Mouse (Mus musculus) heart, embryonic 11.5 days (tissue): ENCODE results near the gene Bub1b. TPM values are rescaled to one million over a fixed set of nuclear protein-coding genes. Genes with fewer than 3 reads are reported as not detected.
"Not testable (repeated sequence)": the region's sequence is repeated elsewhere in the genome, so short reads cannot be mapped to it uniquely, and the experiment has no call there.

ENCODE experiments used
- ATAC-seq: fragments of 200-750 bp; cut with Nextera tagmentation; replicated peaks from 2 replicates; pipeline ENCODE4 v1.8.0; 2017; ENCODE audit warnings: moderate library complexity; ENCODE audit not compliant: insufficient number of reproducible peaks, low FRiP score, low TSS enrichment
- H3K27ac ChIP-seq: fragments of 300-500 bp; sonication (generic); 2 replicates; pipeline ENCODE4 v1.5.1; 2014; ENCODE audit warnings: mild to moderate bottlenecking, low read depth, low read length
- H3K27me3 ChIP-seq: fragments of 300-500 bp; sonication (generic); 2 replicates; pipeline ENCODE4 v1.6.1; 2014; ENCODE audit warnings: mild to moderate bottlenecking, low read length, mixed read lengths; ENCODE audit not compliant: control insufficient read depth, insufficient read depth
- H3K36me3 ChIP-seq: fragments of 300-500 bp; sonication (generic); 2 replicates; pipeline ENCODE4 v1.6.1; 2014; ENCODE audit warnings: mild to moderate bottlenecking, low read length, moderate library complexity, mixed read lengths; ENCODE audit not compliant: control insufficient read depth, insufficient read depth
- H3K4me1 ChIP-seq: fragments of 300-500 bp; sonication (generic); 2 replicates; pipeline ENCODE4 v1.6.1; 2014; ENCODE audit warnings: low read length; ENCODE audit not compliant: control insufficient read depth, insufficient read depth
- H3K4me2 ChIP-seq: fragments of 300-500 bp; sonication (generic); 2 replicates; pipeline ENCODE4 v1.6.1; 2014; ENCODE audit warnings: mild to moderate bottlenecking, moderate library complexity
- H3K4me3 ChIP-seq: fragments of 300-500 bp; sonication (generic); 2 replicates; pipeline ENCODE4 v1.5.1; 2014; ENCODE audit warnings: low read depth, low read length
- H3K9ac ChIP-seq: fragments of 300-500 bp; sonication (generic); 2 replicates; pipeline ENCODE4 v1.6.1; 2014; ENCODE audit warnings: mild to moderate bottlenecking, low read depth, low read length, moderate library complexity
- H3K9me3 ChIP-seq: fragments of 300-500 bp; sonication (generic); replicated peaks from 2 replicates; pipeline ENCODE4 v1.6.1; 2016; ENCODE audit warnings: low read length; ENCODE audit not compliant: control insufficient read depth
- WGBS: fragments of 180-500 bp; shearing (Covaris S2); extraction: QIAGEN DNeasy Blood & Tissue Kit; methylation state at CpG from one replicate; pipeline ENCODE4 v1.1.7; 2014; ENCODE audit not compliant: insufficient replicate concordance; 5-methylcytosine and 5-hydroxymethylcytosine counted together
- polyA plus RNA-seq: library from polyadenylated mRNA; unstranded; fragments of >200 nt; fragmentation: Nextera tagmentation; extraction: Ambion mirVana; gene quantifications from 2 replicates; pipeline ENCODE4 v1.2.1, GENCODE M21; 2014

Bub1b gene
- 67.3 and 83.3 TPM in 2 replicates for polyA plus RNA-seq

GRCm38 (mm10) chr2:118597673-118598568 is at the start of gene Bub1b:
Gene Bub1b (plus strand): TSS chr2:118598211.
- Histone ChIP-seq H3K27me3 (no peaks in the 10 kb centered on the region), H3K4me2 (peak within 1 kb of the TSS; percentile 72), H3K9me3 (no peaks in the 10 kb centered on the region), H3K36me3 (peaks cover 7% of the 10 kb centered on the region), H3K9ac (peak within 1 kb of the TSS; percentile 84), H3K27ac (no peak within 1 kb of the TSS; the same call in 1 of the 2 replicates), H3K4me1 (peaks cover 25% of the 10 kb centered on the region), H3K4me3 (peak within 1 kb of the TSS; percentile 80)
- peak; percentile 93 for ATAC-seq
- 5% methylated on average over 41 of the region's 41 CpGs for WGBS

GRCm38 (mm10) chr2:118548421-118549221 is 49.4 kb upstream of the Bub1b start:
- no peaks in the 10 kb centered on the region for H3K27me3 ChIP-seq
- no peaks in the 10 kb centered on the region for H3K36me3 ChIP-seq
- H3K4me1 ChIP-seq: peaks cover 45% of the 10 kb centered on the region
- no peak overlapping the region for H3K27ac ChIP-seq
- no peaks in the 10 kb centered on the region for H3K9me3 ChIP-seq
- under 1% methylated on average over 18 of the region's 18 CpGs for WGBS
- ATAC-seq: no peak
- peak overlapping the region; percentile 89 for H3K4me3 ChIP-seq
- H3K9ac ChIP-seq: peak overlapping the region; percentile 83
- peak overlapping the region; percentile 86 for H3K4me2 ChIP-seq

GRCm38 (mm10) chr2:118549507-118550473 is 48.2 kb upstream of the Bub1b start, which contains the start of gene Bmf:
Gene Bmf (minus strand): TSS chr2:118549687.
- Histone ChIP-seq H3K36me3 (no peaks in the 10 kb centered on the region), H3K9ac (peak within 1 kb of the TSS; percentile 83), H3K27ac (0 out of 2 replicates have a peak within 1 kb of the TSS, but pooled peaks have one; percentile 41), H3K4me2 (peak within 1 kb of the TSS; percentile 86), H3K9me3 (no peaks in the 10 kb centered on the region), H3K27me3 (no peaks in the 10 kb centered on the region), H3K4me3 (peak within 1 kb of the TSS; percentile 89), H3K4me1 (peaks cover 35% of the 10 kb centered on the region)
- peak; percentile 78 for ATAC-seq
- under 1% methylated on average over 45 of the region's 45 CpGs for WGBS

- H3K4me2 ChIP-seq: no peak overlapping the region
- 66% methylated on average over 2 of the region's 2 CpGs for WGBS
- ATAC-seq: no peak
- H3K36me3 ChIP-seq: no peaks in the 10 kb centered on the region
- H3K9me3 ChIP-seq: no peaks in the 10 kb centered on the region
- H3K4me3 ChIP-seq: no peak overlapping the region
- H3K27ac ChIP-seq: no peak overlapping the region
- H3K4me1 ChIP-seq: peaks cover 17% of the 10 kb centered on the region
- no peak overlapping the region for H3K9ac ChIP-seq
- H3K27me3 ChIP-seq: no peaks in the 10 kb centered on the region
These were observed 46.4 kb upstream of the Bub1b start for GRCm38 (mm10) chr2:118551606-118552005.

- 58% methylated on average over 14 of the region's 17 CpGs for WGBS
- ATAC-seq, H3K9me3 ChIP-seq, H3K4me1 ChIP-seq, H3K27me3 ChIP-seq, H3K36me3 ChIP-seq: not testable (repeated sequence)
- peak overlapping the region; percentile 58 for H3K4me2 ChIP-seq
- peak overlapping the region; percentile 42 for H3K4me3 ChIP-seq
- peak overlapping the region; percentile 59 for H3K9ac ChIP-seq
- H3K27ac ChIP-seq: peak overlapping the region; percentile 35; the same call in 1 of the 2 replicates
These were observed 43.5 kb upstream of the Bub1b start for GRCm38 (mm10) chr2:118554356-118554990.

- no peak overlapping the region for H3K27ac ChIP-seq
- H3K9ac ChIP-seq: no peak overlapping the region
- WGBS: 88% methylated on average over 3 of the region's 3 CpGs
- no peaks in the 10 kb centered on the region; the same call in 1 of the 2 replicates for H3K36me3 ChIP-seq
- H3K4me3 ChIP-seq: no peak overlapping the region
- no peak overlapping the region for H3K4me2 ChIP-seq
- H3K27me3 ChIP-seq: no peaks in the 10 kb centered on the region
- ATAC-seq: no peak
- H3K9me3 ChIP-seq: no peaks in the 10 kb centered on the region; the same call in 1 of the 2 replicates
- H3K4me1 ChIP-seq: no peaks in the 10 kb centered on the region
These were observed 39.6 kb upstream of the Bub1b start for GRCm38 (mm10) chr2:118558426-118558825.

- Histone ChIP-seq H3K27ac (no peak overlapping the region), H3K27me3 (no peaks in the 10 kb centered on the region), H3K9ac (no peak overlapping the region), H3K4me1 (no peaks in the 10 kb centered on the region), H3K9me3 (no peaks in the 10 kb centered on the region; the same call in 1 of the 2 replicates), H3K4me2 (no peak overlapping the region), H3K4me3 (no peak overlapping the region), H3K36me3 (no peaks in the 10 kb centered on the region; the same call in 1 of the 2 replicates)
- no peak for ATAC-seq
- 78% methylated on average over 4 of the region's 4 CpGs for WGBS
These were observed 36.0 kb upstream of the Bub1b start for GRCm38 (mm10) chr2:118562015-118562414.
